Mouse (Mus musculus) adrenal gland, adult 8-10 months (tissue): ENCODE results near the gene Dpp6. TPM values are rescaled to one million over a fixed set of nuclear protein-coding genes. Genes with fewer than 3 reads are reported as not detected.
A peak's percentile ranks its signal among the peaks of the same experiment; 100 is the strongest.

Source experiments
- DNase-seq: peaks from one replicate; pipeline ENCODE4 v3.0.0; 2022
- total RNA-seq, 4 experiments: library from RNA; stranded (reverse); gene quantifications; 2 replicates each; pipeline ENCODE4 v1.2.4; 2022

Dpp6 gene
- total RNA-seq, 4 experiments from 2014 or later: 11.1 to 17.1 (median 12.3) TPM

DNA sequence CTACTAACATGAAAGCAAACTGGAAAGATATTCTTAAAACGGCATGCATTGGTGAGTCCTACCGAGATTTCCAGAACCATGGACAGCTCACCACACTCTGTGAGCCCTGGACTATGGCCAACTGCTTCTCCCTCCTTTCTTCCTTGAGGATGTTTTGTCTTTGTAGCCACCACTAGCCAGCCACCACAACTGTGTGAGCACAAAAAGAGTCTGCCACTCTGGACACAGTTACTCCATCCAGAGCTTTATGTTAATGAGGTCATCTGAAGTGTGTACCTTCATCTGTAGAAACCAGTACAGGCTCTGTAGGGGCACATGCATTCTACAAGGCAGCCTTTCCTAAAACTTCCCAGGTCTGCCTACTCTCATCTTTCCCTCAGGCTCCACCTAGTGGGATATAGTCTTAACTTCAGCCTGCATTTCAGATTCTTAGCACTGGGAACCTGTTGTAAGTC is 727.8 kb downstream of the Dpp6 start:
- DNase-seq: peak; percentile 22

DNA sequence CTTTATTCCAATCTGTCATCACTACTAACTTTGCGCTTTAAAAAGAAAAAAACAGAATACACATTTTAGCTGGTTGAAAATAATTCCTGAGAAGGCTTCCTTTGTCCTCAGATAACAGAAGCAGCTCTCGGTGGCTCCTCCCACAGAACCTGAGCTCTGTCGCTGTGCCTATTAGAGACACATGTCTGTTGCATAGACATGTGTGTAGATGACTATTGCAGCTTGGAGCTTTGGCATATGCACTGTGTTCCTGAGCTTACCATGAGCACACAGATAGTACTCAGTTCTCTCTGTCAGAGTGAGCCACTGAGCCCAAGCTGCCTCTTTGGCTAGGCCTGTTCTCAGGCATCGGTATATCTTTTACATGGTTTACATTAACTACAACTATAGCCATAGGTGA is 732.3 kb downstream of the Dpp6 start:
- DNase-seq: no peak

GRCm38 (mm10) chr5:27565700-27566099 is 748.7 kb downstream of the Dpp6 start:
- no peak for DNase-seq

GRCm38 (mm10) chr5:27587970-27588758 is 771.2 kb downstream of the Dpp6 start:
- DNase-seq: no peak

- DNase-seq: no peak
Measured at GRCm38 (mm10) chr5:27604132-27604531, 787.1 kb downstream of the Dpp6 start.

DNA sequence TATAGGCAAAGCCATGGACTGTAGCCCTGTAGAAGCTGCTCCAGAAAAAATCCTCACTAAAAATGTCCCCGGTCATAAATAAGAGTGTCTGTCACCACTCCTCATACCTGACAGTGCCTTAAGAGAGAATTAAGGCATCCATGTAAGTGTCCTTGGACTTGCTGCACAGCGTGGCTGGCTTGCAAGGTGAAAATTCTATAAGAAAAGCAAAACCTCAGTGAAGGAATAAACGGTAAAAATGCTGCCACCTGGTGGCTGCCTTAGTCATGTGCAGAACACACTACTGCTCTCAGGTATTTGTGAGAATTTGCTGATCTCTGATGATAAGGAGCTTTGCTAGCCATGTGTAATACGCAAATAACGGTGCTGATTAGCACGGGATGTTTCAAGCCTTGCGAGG is 798.8 kb downstream of the Dpp6 start:
- DNase-seq: peak; percentile 9

- no peak for DNase-seq
Measured at GRCm38 (mm10) chr5:27621811-27622210, 804.8 kb downstream of the Dpp6 start.

DNA sequence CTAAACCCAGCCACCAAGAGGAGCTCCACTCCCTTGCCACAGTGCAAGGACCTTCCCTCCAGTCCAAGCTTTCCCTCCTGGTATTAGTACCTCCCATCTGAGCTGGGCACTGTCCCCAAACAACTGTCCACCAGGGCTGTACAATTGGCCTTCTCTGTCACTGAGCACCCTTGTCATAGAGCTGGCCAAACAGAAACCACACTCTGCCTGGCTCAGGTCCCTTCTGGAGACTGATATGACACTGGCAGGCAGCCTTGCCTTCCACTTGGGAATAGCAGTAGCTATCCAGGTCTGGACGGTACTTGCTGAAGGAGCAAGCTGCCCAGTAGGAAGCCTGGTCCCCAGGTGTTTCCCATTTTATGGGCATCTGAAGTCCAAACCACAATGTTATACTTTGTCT is 806.9 kb downstream of the Dpp6 start:
- no peak for DNase-seq

DNA sequence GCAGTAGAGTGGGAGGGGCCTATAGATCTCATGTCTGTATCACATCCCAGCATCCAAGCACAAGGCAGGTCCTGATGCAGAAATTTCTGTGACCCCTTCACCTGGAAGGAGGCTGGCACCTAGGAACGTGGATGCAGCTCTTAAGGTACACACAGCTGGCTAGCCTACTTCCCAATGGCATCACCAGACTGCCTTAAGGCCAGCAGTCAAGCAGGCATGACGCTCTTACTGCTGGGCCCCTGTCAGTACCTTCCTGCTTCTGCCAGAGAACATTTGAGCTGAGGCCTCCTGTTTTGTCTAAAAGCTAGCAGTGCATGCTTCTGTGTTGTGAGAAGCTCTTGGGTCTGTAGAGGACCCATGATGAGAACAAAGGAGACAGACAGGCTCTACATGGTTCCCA is 815.1 kb downstream of the Dpp6 start:
- no peak for DNase-seq

DNA sequence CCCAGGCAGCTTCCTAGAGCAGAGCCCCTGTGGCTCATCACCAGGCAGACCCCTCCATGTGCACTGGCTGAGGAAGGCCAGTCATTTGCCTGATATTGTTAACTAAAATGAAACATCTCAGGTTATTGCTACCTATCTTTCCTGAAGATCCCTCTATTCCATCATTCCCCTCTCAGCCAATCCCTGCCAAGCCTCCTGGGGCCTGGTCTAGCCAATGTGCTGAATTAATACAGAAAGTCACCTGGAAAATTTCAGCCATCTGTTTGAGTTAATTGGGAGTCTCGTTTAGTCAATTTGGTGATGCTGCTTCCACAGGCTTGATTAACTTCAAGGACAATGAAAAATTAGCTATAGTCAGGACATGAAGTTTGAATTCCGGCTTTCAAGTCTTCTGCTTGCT is 818.9 kb downstream of the Dpp6 start:
- no peak for DNase-seq

DNA sequence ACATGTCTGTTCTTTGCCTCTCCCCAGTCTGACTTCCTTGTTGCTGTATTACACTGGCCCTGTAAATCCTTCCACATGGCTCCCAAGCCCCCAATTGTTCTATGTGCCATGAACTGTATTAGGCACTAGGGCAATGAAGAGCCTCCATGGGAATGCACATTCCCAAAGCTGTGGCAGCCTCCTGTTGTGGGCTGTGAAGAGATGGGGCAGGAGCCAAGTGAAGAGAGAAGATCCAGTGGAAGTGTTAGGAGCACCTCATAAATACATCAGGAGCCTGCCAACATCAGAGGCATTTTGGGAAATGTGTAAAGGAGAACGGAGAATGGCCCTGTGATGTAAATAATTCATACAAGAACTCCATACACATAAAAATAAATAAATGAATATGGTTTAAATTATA is 824.9 kb downstream of the Dpp6 start:
- DNase-seq: no peak

GRCm38 (mm10) chr5:27651879-27652814 is 835.1 kb downstream of the Dpp6 start:
- peak; percentile 36 for DNase-seq

- no peak for DNase-seq
Measured at GRCm38 (mm10) chr5:27656101-27656500, 839.1 kb downstream of the Dpp6 start.

DNA sequence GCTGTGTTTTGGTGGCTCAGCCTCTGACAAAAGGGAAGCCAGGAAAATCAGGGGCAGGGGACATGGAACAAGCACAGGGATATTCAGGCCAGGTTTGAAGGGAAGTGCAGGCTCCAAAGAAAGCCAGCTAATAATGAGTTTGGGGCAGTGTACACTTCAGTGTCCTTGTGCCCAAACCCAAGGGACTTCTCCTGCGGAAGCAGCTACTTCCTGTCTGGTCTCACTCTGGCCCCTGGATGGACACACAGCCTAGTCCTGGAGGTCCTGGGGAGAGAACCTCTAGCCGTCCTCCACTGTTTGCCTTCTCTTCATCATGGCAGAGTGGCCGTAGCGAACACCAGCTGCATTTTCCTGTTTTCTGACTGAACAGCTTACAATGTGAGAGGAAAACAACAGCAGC is 840.7 kb downstream of the Dpp6 start:
- DNase-seq: no peak

DNA sequence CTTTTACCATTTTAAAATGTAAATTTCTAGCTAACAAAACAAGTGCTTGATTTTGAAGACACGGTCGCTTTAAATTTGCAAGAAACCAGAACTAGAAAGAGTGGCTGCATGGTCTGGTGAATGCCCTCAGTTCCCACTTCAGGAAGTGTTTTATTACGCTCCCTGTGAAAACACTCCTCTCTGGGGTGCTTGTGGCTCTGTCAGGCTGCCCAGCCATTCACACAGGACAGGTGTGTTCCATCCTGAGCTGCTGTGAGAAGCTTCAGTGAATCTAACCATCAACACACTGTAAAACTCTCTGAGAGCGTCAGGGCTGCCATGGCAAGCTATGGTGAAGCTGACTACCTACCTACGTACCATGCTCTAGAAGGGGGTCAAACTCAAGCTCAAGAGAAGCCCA is 841.2 kb downstream of the Dpp6 start:
- no peak for DNase-seq

DNA sequence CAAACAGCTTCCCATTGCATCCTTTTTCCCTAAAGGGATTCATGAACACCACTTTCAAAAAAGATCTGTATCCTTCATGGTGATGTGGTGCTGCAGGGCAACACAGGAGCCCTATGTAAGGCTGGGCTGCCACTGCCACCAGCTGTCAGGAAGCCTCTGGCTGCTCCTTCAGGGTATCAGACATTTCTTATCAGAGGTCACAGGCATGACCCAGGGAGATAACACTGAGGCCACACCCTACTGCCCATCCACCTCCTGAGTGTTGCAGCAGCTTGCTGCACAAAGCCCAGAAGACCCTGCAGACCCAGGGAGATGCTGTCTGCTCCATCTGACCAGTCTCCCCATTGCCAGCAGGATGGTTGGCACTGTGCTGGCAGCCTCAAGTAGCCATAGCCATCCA is 841.6 kb downstream of the Dpp6 start:
- DNase-seq: no peak

GRCm38 (mm10) chr5:27659019-27659418 is 842.0 kb downstream of the Dpp6 start:
- DNase-seq: no peak

GRCm38 (mm10) chr5:27659781-27660180 is 842.8 kb downstream of the Dpp6 start:
- DNase-seq: no peak

GRCm38 (mm10) chr5:27664111-27664510 is 847.1 kb downstream of the Dpp6 start:
- DNase-seq: no peak

GRCm38 (mm10) chr5:27671487-27671886 is 854.5 kb downstream of the Dpp6 start:
- DNase-seq: no peak

DNA sequence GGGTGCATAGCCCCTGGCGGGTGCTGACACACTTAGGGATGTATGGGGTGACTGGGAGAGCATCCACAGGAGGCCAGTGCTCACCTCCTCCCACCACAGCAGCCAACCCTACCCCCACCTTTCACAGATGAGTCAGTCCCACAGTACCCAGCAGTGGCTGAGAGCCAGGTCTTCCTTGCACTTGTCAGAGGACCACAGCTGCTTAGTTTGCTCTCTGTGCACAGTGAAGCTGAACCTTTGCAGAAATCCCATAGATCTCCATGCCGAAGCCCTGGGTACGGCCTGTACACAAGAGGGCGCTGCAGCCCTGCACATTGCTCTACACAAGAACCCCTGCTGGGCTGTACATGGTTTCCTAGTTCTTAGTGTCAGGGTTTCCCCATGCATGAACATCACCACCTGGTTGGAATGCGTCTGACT is 860.3 kb downstream of the Dpp6 start:
- DNase-seq: peak; percentile 23

- no peak for DNase-seq
Measured at GRCm38 (mm10) chr5:27679151-27679550, 862.1 kb downstream of the Dpp6 start.

- no peak for DNase-seq
Measured at GRCm38 (mm10) chr5:27680476-27680875, 863.5 kb downstream of the Dpp6 start.

- DNase-seq: no peak
Measured at GRCm38 (mm10) chr5:27685162-27685561, 868.2 kb downstream of the Dpp6 start.
